Mouse (Mus musculus) liver, embryonic 14.5 days (tissue): ENCODE data around the gene Scyl1. TPM values are rescaled to one million over a fixed set of nuclear protein-coding genes. Genes with fewer than 3 reads are reported as not detected.

Experiments
- ATAC-seq: fragments of 200-750 bp; cut with Nextera tagmentation; 2 replicates; pipeline ENCODE4 v1.8.0; 2017; ENCODE audit warnings: moderate number of reproducible peaks, mild to moderate bottlenecking, moderate library complexity; ENCODE audit not compliant: insufficient read depth
- DNase-seq, 3 experiments: peaks; one replicate each; pipeline ENCODE4 v3.0.0-alpha.2; 2012 to 2013; ENCODE audit warnings: low read depth in 3 of 3, low spot score in 3 of 3
- H3K27ac ChIP-seq: fragments of 300-500 bp; sonication (generic); 2 replicates; pipeline ENCODE4 v1.5.1; 2014; ENCODE audit warnings: moderate library complexity, mild to moderate bottlenecking, control low read depth, inconsistent platforms
- H3K27me3 ChIP-seq: fragments of 300-500 bp; sonication (generic); 2 replicates; pipeline ENCODE4 v1.6.1; 2014; ENCODE audit warnings: mild to moderate bottlenecking, low read length, moderate library complexity; ENCODE audit not compliant: control insufficient read depth, insufficient read depth
- H3K36me3 ChIP-seq: fragments of 300-500 bp; sonication (generic); replicated peaks from 2 replicates; pipeline ENCODE4 v1.6.1; 2014; ENCODE audit warnings: low read depth; ENCODE audit not compliant: control insufficient read depth, insufficient read depth
- H3K4me1 ChIP-seq, 2 experiments: fragments of 200-500 bp in 1 of 2; fragments of 300-500 bp in 1 of 2; sonication (generic) in 1 of 2; replicated peaks; 2 replicates each; pipeline ENCODE4 v1.6.1; 2012 to 2014; ENCODE audit warnings: antibody characterized with exemption in 1 of 2, inconsistent platforms in 1 of 2, low read length in 1 of 2; ENCODE audit not compliant: control insufficient read depth in 2 of 2, insufficient read depth in 2 of 2
- H3K4me2 ChIP-seq: fragments of 300-500 bp; sonication (generic); 2 replicates; pipeline ENCODE4 v1.6.1; 2014; ENCODE audit warnings: low read depth, mild to moderate bottlenecking, control low read depth, moderate library complexity
- H3K4me3 ChIP-seq, 2 experiments: fragments of 200-500 bp in 1 of 2; fragments of 300-500 bp in 1 of 2; sonication (generic) in 1 of 2; 2 replicates each; pipeline ENCODE4 v1.5.1; 2012 to 2014; ENCODE audit warnings: low read depth in 2 of 2, low read length in 2 of 2, mild to moderate bottlenecking in 2 of 2, control low read depth in 1 of 2, inconsistent platforms in 1 of 2, moderate library complexity in 1 of 2; ENCODE audit not compliant: insufficient read depth in 1 of 2
- H3K9ac ChIP-seq: fragments of 300-500 bp; sonication (generic); replicated peaks from 2 replicates; pipeline ENCODE4 v1.6.1; 2014; ENCODE audit warnings: mild to moderate bottlenecking, control low read depth, moderate library complexity
- H3K9me3 ChIP-seq: fragments of 300-500 bp; sonication (generic); 2 replicates; pipeline ENCODE4 v1.6.1; 2016; ENCODE audit warnings: low read length, mixed read lengths; ENCODE audit not compliant: control insufficient read depth
- CTCF ChIP-seq: IDR thresholded peaks from 2 replicates; pipeline ENCODE4 v1.5.1; 2016; ENCODE audit warnings: antibody characterized with exemption, low read depth, control low read depth
- EP300 ChIP-seq: IDR thresholded peaks from 2 replicates; pipeline ENCODE4 v1.6.1; 2016; ENCODE audit warnings: antibody characterized with exemption, low read depth
- WGBS: fragments of 180-500 bp; shearing (Covaris S2); extraction: QIAGEN DNeasy Blood & Tissue Kit; methylation state at CpG from one replicate; pipeline ENCODE4 v1.1.7; 2014; ENCODE audit not compliant: insufficient replicate concordance; 5-methylcytosine and 5-hydroxymethylcytosine counted together
- polyA plus RNA-seq, 2 experiments: library from polyadenylated mRNA; depleted of rRNA in 1 of 2; stranded (reverse) in 1 of 2; unstranded in 1 of 2; fragments of >200 nt; fragmentation: Nextera tagmentation in 1 of 2; extraction: Ambion mirVana in 1 of 2; gene quantifications; 2 replicates each; pipeline versions ENCODE4 v1.2.1 to v1.2.3; 2012 to 2014

Gene Scyl1
- polyA plus RNA-seq (2012; rRNA removed) (21.1 and 27.1 TPM in 2 replicates), polyA plus RNA-seq (2014; fragmentation: Nextera tagmentation; extraction: Ambion mirVana) (15.8 and 18.6 TPM in 2 replicates)

GRCm38 (mm10) chr19:5770925-5771860, at the start of gene Scyl1:
Scyl1 (minus strand) TSS chr19:5771419.
- WGBS = under 1% methylated on average over 64 of the region's 64 CpGs
- DNase-seq (peak; percentile 69 to 79 (median 72)), ATAC-seq (peak; percentile 95)
- no peak for TF ChIP-seq CTCF
- peaks cover 7 to 10% of the 10 kb centered on the region in 2 experiments for H3K4me1 ChIP-seq
- no peaks in the 10 kb centered on the region for H3K9me3 ChIP-seq
- H3K4me3 ChIP-seq = peak within 1 kb of the TSS; percentile 68 to 71
- peak within 1 kb of the TSS; percentile 5 for H3K27ac ChIP-seq
- no peaks in the 10 kb centered on the region; the same call in 1 of the 2 replicates for H3K36me3 ChIP-seq
- no peaks in the 10 kb centered on the region for H3K27me3 ChIP-seq
- peak within 1 kb of the TSS; percentile 70 for H3K9ac ChIP-seq
- peak within 1 kb of the TSS; percentile 87 for H3K4me2 ChIP-seq

- H3K4me3 ChIP-seq = no peak overlapping the region
- H3K9me3 ChIP-seq = no peaks in the 10 kb centered on the region
- no peak overlapping the region for H3K9ac ChIP-seq
- H3K36me3 ChIP-seq = no peaks in the 10 kb centered on the region
- ATAC-seq (no peak), DNase-seq (no peak)
- TF ChIP-seq CTCF (peak; percentile 50; the same call in 1 of the 2 replicates), EP300 (no peak)
- no peaks in the 10 kb centered on the region for H3K27me3 ChIP-seq
- H3K27ac ChIP-seq = no peak overlapping the region
- peaks cover 8 to 39% of the 10 kb centered on the region in 2 experiments for H3K4me1 ChIP-seq
- 45% methylated on average over 12 of the region's 12 CpGs for WGBS
- H3K4me2 ChIP-seq = no peak overlapping the region
Measured at GRCm38 (mm10) chr19:5819549-5819948, 48.3 kb upstream of the Scyl1 start.

- no peak for DNase-seq
- Histone ChIP-seq H3K27ac (peak overlapping the region; percentile 63), H3K4me1 (peaks cover 8 to 32% of the 10 kb centered on the region in 2 experiments), H3K27me3 (no peaks in the 10 kb centered on the region), H3K9me3 (no peaks in the 10 kb centered on the region), H3K9ac (no peak overlapping the region), H3K36me3 (no peaks in the 10 kb centered on the region), H3K4me3 (no peak overlapping the region), H3K4me2 (peak overlapping the region; percentile 81)
- ATAC-seq = no peak
- no peak for TF ChIP-seq CTCF
- TF ChIP-seq EP300 = no peak
- 62% methylated on average over 6 of the region's 6 CpGs for WGBS
Measured at GRCm38 (mm10) chr19:5818590-5818977, 47.4 kb upstream of the Scyl1 start.

GRCm38 (mm10) chr19:5817703-5818589, 46.7 kb upstream of the Scyl1 start:
- Histone ChIP-seq H3K27ac (peak overlapping the region; percentile 79), H3K4me2 (peak overlapping the region; percentile 81), H3K4me1 (peaks cover 4 to 27% of the 10 kb centered on the region in 2 experiments), H3K4me3 (peak overlapping the region; percentile 47 to 51), H3K27me3 (no peaks in the 10 kb centered on the region), H3K9ac (peak overlapping the region; percentile 84), H3K36me3 (no peaks in the 10 kb centered on the region), H3K9me3 (no peaks in the 10 kb centered on the region)
- DNase-seq = peak; percentile 69 to 82 (median 79)
- ATAC-seq = peak; percentile 80
- TF ChIP-seq EP300 = 0 out of 2 replicates have a peak, but pooled peaks have one; percentile 23
- peak; percentile 97 for TF ChIP-seq CTCF
- 8% methylated on average over 21 of the region's 21 CpGs for WGBS
